ENCODE assay signal across 7 mouse cellular contexts in genomic region chr16:37539611-37540580, GRCm38 (mm10). TPM values are rescaled to one million over a fixed set of nuclear protein-coding genes. Genes with fewer than 3 reads are reported as not detected.
DNase-seq lines count a peak whose midpoint lies in the region; ATAC-seq lines count a peak whose summit lies in the region.

Gene Gtf2e1 (minus strand): TSS chr16:37539789.
Gene Rabl3 (plus strand): TSS chr16:37539885.

- peak within 1 kb of the TSS; percentile 66 for H3K4me2 ChIP-seq in intestine, embryonic 15.5 days (replicated peaks)

- H3K27ac ChIP-seq in intestine, embryonic 15.5 days: peak within 1 kb of the TSS; percentile 87
- H3K27ac ChIP-seq in midbrain, embryonic 10.5 days (replicated peaks): peak within 1 kb of the TSS; percentile 99

- peak within 1 kb of the TSS; percentile 65 for H3K4me3 ChIP-seq in intestine, embryonic 15.5 days (replicated peaks)
- H3K4me3 ChIP-seq in midbrain, embryonic 10.5 days: peak within 1 kb of the TSS; percentile 80

- 2% methylated on average over 41 of the region's 41 CpGs for WGBS in intestine, embryonic 15.5 days
- 2% methylated on average over 41 of the region's 41 CpGs for WGBS in midbrain, embryonic 10.5 days

- intact Hi-C loops in gastrocnemius, postnatal 36 days (cut with DNase I): no loop called here
- intact Hi-C loops in left cerebral cortex, postnatal 25 days (cut with DNase I): loop anchor here (2.0 to 5.0 kb wide), 2 partner anchors 73 to 112 kb away; partner anchors contain the start of gene Ndufb4

- no peaks in the 10 kb centered on the region for H3K27me3 ChIP-seq in intestine, embryonic 15.5 days (replicated peaks)
- H3K27me3 ChIP-seq in midbrain, embryonic 10.5 days (ENCODE audit: low read depth, poor library complexity, severe bottlenecking): no peaks in the 10 kb centered on the region

- ATAC-seq in intestine, embryonic 15.5 days: peak; percentile 100

- 0 out of 2 replicates have a peak, but pooled peaks cover 3% of the 10 kb centered on the region for H3K36me3 ChIP-seq in intestine, embryonic 15.5 days
- peaks cover 29% of the 10 kb centered on the region for H3K36me3 ChIP-seq in midbrain, embryonic 10.5 days

- DNase-seq in adrenal gland, adult 2 months: peak; percentile 98
- peak; percentile 97 for DNase-seq in embryo, embryonic 11.5 days (ENCODE audit: low read depth, low spot score)
- DNase-seq in gastrocnemius, postnatal 36 days: peak; percentile 95 to 98
- peak; percentile 98 to 100 for DNase-seq in left cerebral cortex, postnatal 25 days (ENCODE audit: low spot score in 2 of 2)
- DNase-seq in midbrain, embryonic 10.5 days (ENCODE audit: low spot score): peak; percentile 97
- peak; percentile 92 for DNase-seq in right cerebral cortex, postnatal 4 days

- H3K4me1 ChIP-seq in intestine, embryonic 15.5 days (replicated peaks): peaks cover 4% of the 10 kb centered on the region; the same call in 1 of the 2 replicates
- H3K4me1 ChIP-seq in midbrain, embryonic 10.5 days: peaks cover 25% of the 10 kb centered on the region

- no peaks in the 10 kb centered on the region for H3K9me3 ChIP-seq in intestine, embryonic 15.5 days
- no peaks in the 10 kb centered on the region for H3K9me3 ChIP-seq in midbrain, embryonic 10.5 days (replicated peaks)

- peak within 1 kb of the TSS; percentile 76 for H3K9ac ChIP-seq in intestine, embryonic 15.5 days

RNA-seq across cellular contexts. Expression of gene Gtf2e1, which starts in this region (rescaled TPM):
- total RNA-seq in adrenal gland, adult 2 months (2021): 10 to 100 TPM; 15.0 to 16.1 TPM
- 1.9 and 3.5 TPM in 2 replicates for polyA plus RNA-seq in adrenal gland, adult 2 months (2012; rRNA removed)
- total RNA-seq in gastrocnemius, postnatal 36 days (2021): 1 to 10 TPM; 6.2 to 7.0 TPM
- polyA plus RNA-seq in intestine, embryonic 15.5 days (2015; fragmentation: Nextera tagmentation; extraction: Ambion mirVana): 18.2 and 20.4 TPM in 2 replicates
- total RNA-seq in left cerebral cortex, postnatal 25 days (2021): 10 to 100 TPM; 16.0 to 16.2 TPM
- polyA plus RNA-seq in midbrain, embryonic 10.5 days (2016; fragmentation: Nextera tagmentation; extraction: Ambion mirVana): 55.2 and 59.9 TPM in 2 replicates

RNA-seq across cellular contexts. Expression of gene Rabl3, which starts in this region (rescaled TPM):
- 10 to 100 TPM in 1 of 2 experiments, 1 to 10 TPM in 1; 7.6 to 10.3 TPM for total RNA-seq in adrenal gland, adult 2 months (2021)
- 0.27 and 0.55 TPM in 2 replicates for polyA plus RNA-seq in adrenal gland, adult 2 months (2012; rRNA removed)
- 1 to 10 TPM; 4.9 to 6.3 TPM for total RNA-seq in gastrocnemius, postnatal 36 days (2021)
- polyA plus RNA-seq in intestine, embryonic 15.5 days (2015; fragmentation: Nextera tagmentation; extraction: Ambion mirVana): 30.6 and 31.1 TPM in 2 replicates
- total RNA-seq in left cerebral cortex, postnatal 25 days (2021): 1 to 10 TPM; 8.1 to 9.6 TPM
- 45.9 and 48.4 TPM in 2 replicates for polyA plus RNA-seq in midbrain, embryonic 10.5 days (2016; fragmentation: Nextera tagmentation; extraction: Ambion mirVana)

Comparison
In these comparisons a context has a peak if more than half of its experiments do, and no peak if none do; other contexts are left out.
1. Peak in every context shown above with its lines: DNase-seq, ATAC-seq, H3K4me3 ChIP-seq and H3K27ac ChIP-seq.
2. RNA of gene Rabl3 (polyA plus RNA-seq): 45.9 to 48.4 TPM in midbrain, embryonic 10.5 days and 30.6 to 31.1 TPM in intestine, embryonic 15.5 days; 0.27 to 0.55 TPM in adrenal gland, adult 2 months; every median in the first group is over 10 times any median in the second.